Mouse (Mus musculus): ENCODE measurements around the gene Rhbdf2. TPM values are rescaled to one million over a fixed set of nuclear protein-coding genes. Genes with fewer than 3 reads are reported as not detected.
A peak's percentile ranks its signal among the peaks of the same experiment; 100 is the strongest.

Gene Rhbdf2
- polyA plus RNA-seq, 2 experiments, result 5.0 to 11.4 TPM

- H3K4me2 ChIP-seq (replicated peaks; ENCODE audit: low read depth, low read length, severe bottlenecking), result no peak overlapping the region
- no peaks in the 10 kb centered on the region for H3K9me3 ChIP-seq (ENCODE audit: control insufficient read depth, low read length)
- no peak overlapping the region for H3K27ac ChIP-seq (replicated peaks; ENCODE audit: low read depth, low read length)
- DNase-seq (ENCODE audit: low spot score) (no peak), ATAC-seq (ENCODE audit: low FRiP score, low read depth) (no peak)
- no peak overlapping the region for H3K4me3 ChIP-seq (replicated peaks; ENCODE audit: low read length)
- peaks cover 27% of the 10 kb centered on the region for H3K4me1 ChIP-seq (ENCODE audit: control insufficient read depth, insufficient read depth, low read length)
- H3K9ac ChIP-seq (ENCODE audit: low read depth, low read length, severe bottlenecking), result no peak overlapping the region
- H3K36me3 ChIP-seq (ENCODE audit: control insufficient read depth, insufficient read depth, low read length), result no peaks in the 10 kb centered on the region
- WGBS, result 68% methylated on average over 9 of the region's 11 CpGs
- TF ChIP-seq POLR2A (IDR thresholded peaks at IDR 0.05; ENCODE audit: borderline replicate concordance, extremely low read depth, insufficient read depth, insufficient read length), result no peak
- H3K27me3 ChIP-seq (ENCODE audit: control insufficient read depth, insufficient read depth, low read length), result no peaks in the 10 kb centered on the region
These were observed 19.3 kb upstream of the Rhbdf2 start for GRCm38 (mm10) chr11:116646136-116646535.

GRCm38 (mm10) chr11:116645446-116646110 is 18.8 kb upstream of the Rhbdf2 start:
- H3K4me1 ChIP-seq (ENCODE audit: control insufficient read depth, insufficient read depth, low read length), result peaks cover 27% of the 10 kb centered on the region
- no peak overlapping the region for H3K27ac ChIP-seq (replicated peaks; ENCODE audit: low read depth, low read length)
- no peaks in the 10 kb centered on the region for H3K36me3 ChIP-seq (ENCODE audit: control insufficient read depth, insufficient read depth, low read length)
- H3K4me3 ChIP-seq (replicated peaks; ENCODE audit: low read length), result no peak overlapping the region
- no peak overlapping the region for H3K9ac ChIP-seq (ENCODE audit: low read depth, low read length, severe bottlenecking)
- DNase-seq (ENCODE audit: low spot score) (no peak), ATAC-seq (ENCODE audit: low FRiP score, low read depth) (no peak)
- no peaks in the 10 kb centered on the region for H3K27me3 ChIP-seq (ENCODE audit: control insufficient read depth, insufficient read depth, low read length)
- no peak overlapping the region for H3K4me2 ChIP-seq (replicated peaks; ENCODE audit: low read depth, low read length, severe bottlenecking)
- no peaks in the 10 kb centered on the region for H3K9me3 ChIP-seq (ENCODE audit: control insufficient read depth, low read length)
- no peak for TF ChIP-seq POLR2A (IDR thresholded peaks at IDR 0.05; ENCODE audit: borderline replicate concordance, extremely low read depth, insufficient read depth, insufficient read length)
- 21% methylated on average over 7 of the region's 8 CpGs for WGBS

GRCm38 (mm10) chr11:116644225-116645112 is 17.6 kb upstream of the Rhbdf2 start:
- no peak overlapping the region for H3K4me2 ChIP-seq (replicated peaks; ENCODE audit: low read depth, low read length, severe bottlenecking)
- peaks cover 27% of the 10 kb centered on the region for H3K4me1 ChIP-seq (ENCODE audit: control insufficient read depth, insufficient read depth, low read length)
- no peak for TF ChIP-seq POLR2A (IDR thresholded peaks at IDR 0.05; ENCODE audit: borderline replicate concordance, extremely low read depth, insufficient read depth, insufficient read length)
- DNase-seq (ENCODE audit: low spot score) (no peak), ATAC-seq (ENCODE audit: low FRiP score, low read depth) (no peak)
- peak overlapping the region; percentile 34; the same call in 1 of the 2 replicates for H3K9ac ChIP-seq (ENCODE audit: low read depth, low read length, severe bottlenecking)
- H3K4me3 ChIP-seq (replicated peaks; ENCODE audit: low read length), result no peak overlapping the region
- H3K27ac ChIP-seq (replicated peaks; ENCODE audit: low read depth, low read length), result no peak overlapping the region
- H3K27me3 ChIP-seq (ENCODE audit: control insufficient read depth, insufficient read depth, low read length), result no peaks in the 10 kb centered on the region
- H3K9me3 ChIP-seq (ENCODE audit: control insufficient read depth, low read length), result no peaks in the 10 kb centered on the region
- 47% methylated on average over 21 of the region's 21 CpGs for WGBS
- H3K36me3 ChIP-seq (ENCODE audit: control insufficient read depth, insufficient read depth, low read length), result no peaks in the 10 kb centered on the region

GRCm38 (mm10) chr11:116643579-116644224 is 16.9 kb upstream of the Rhbdf2 start:
- Histone ChIP-seq H3K9ac (ENCODE audit: low read depth, low read length, severe bottlenecking) (peak overlapping the region; percentile 34; the same call in 1 of the 2 replicates), H3K27me3 (ENCODE audit: control insufficient read depth, insufficient read depth, low read length) (no peaks in the 10 kb centered on the region), H3K36me3 (ENCODE audit: control insufficient read depth, insufficient read depth, low read length) (no peaks in the 10 kb centered on the region), H3K9me3 (ENCODE audit: control insufficient read depth, low read length) (no peaks in the 10 kb centered on the region), H3K4me1 (ENCODE audit: control insufficient read depth, insufficient read depth, low read length) (peaks cover 27% of the 10 kb centered on the region), H3K4me2 (replicated peaks; ENCODE audit: low read depth, low read length, severe bottlenecking) (peak overlapping the region; percentile 55), H3K27ac (replicated peaks; ENCODE audit: low read depth, low read length) (no peak overlapping the region), H3K4me3 (replicated peaks; ENCODE audit: low read length) (peak overlapping the region; percentile 14; the same call in 1 of the 2 replicates)
- TF ChIP-seq POLR2A (IDR thresholded peaks at IDR 0.05; ENCODE audit: borderline replicate concordance, extremely low read depth, insufficient read depth, insufficient read length), result no peak
- no peak for ATAC-seq (ENCODE audit: low FRiP score, low read depth)
- no peak for DNase-seq (ENCODE audit: low spot score)
- 15% methylated on average over 18 of the region's 19 CpGs for WGBS

All from limb, embryonic 14.5 days (tissue).